Mouse (Mus musculus) CD8-positive naive resting alpha-beta T cell, adult 2 months (primary cell): ENCODE results near the gene Crisp3.
"Not testable (repeated sequence)": the region's sequence is repeated elsewhere in the genome, so short reads cannot be mapped to it uniquely, and the experiment has no call there.

Source experiments
- DNase-seq, 2 experiments: peaks; one replicate each; pipeline ENCODE4 v3.0.0; 2022; ENCODE audit warnings: low read depth in 2 of 2, low spot score in 2 of 2

Crisp3 gene

DNA sequence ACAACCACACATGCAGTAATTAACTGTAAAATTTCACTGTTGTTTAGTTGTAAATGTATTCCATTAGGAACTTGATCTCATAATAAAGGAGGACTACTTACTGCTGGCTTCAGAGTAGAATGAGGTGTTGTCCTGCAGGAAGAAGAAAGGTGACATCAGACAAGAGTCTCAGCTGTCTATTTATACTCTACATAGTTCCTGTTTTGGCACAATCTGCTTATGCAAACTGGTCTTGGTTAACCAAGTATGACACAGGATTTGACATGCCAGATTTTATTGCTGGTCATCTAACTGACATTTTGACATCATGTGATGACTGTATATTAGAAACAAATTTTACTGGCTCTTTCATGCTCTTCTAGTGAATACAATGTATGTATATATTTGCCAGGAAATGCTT is at the start of gene Crisp3:
Crisp3 (minus strand) TSS at position 154 of the 400 bp plus-strand sequence.
- no peak for DNase-seq

DNA sequence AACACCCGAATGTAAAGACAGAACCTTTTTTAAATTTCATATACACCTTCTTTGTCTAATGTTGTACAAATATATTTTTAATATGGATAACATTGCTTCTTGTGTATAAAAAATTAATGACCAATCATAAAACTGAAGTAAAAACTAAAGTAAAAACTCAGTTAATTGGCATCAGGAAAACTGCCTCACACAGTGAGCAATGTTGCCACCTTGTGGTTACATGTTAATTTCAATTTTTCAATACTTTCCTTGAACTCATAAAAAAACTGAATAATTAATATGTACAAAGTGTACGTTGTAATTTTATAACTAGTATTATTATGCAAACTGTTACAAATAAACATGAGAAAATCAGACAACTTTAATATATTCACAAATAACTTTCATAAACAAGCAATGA is 43.3 kb upstream of the Crisp3 start:
- no peak for DNase-seq

GRCm38 (mm10) chr17:40275519-40275918 is 33.4 kb upstream of the Crisp3 start:
- DNase-seq, result no peak

GRCm38 (mm10) chr17:40274906-40275470 is 32.9 kb upstream of the Crisp3 start:
- no peak for DNase-seq

DNA sequence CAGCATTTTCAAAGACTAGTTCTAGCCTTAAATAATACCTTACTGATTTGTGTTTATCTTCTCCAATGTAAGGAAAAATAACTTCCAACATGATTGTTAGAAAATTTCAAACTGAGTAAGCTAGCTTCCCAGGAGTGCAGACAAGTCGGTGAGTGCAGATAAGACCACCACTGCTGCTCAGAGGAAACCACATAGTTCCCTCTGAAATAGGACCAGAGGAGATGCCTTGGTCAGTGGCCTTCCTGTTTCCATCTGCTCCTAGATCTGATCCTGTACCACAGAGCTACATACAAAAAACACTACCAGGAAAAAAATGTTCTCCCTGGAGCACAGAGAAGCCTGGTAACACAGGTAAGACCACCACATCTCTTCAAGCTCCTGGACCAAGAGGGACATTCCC is 10.4 kb upstream of the Crisp3 start:
- no peak for DNase-seq

DNA sequence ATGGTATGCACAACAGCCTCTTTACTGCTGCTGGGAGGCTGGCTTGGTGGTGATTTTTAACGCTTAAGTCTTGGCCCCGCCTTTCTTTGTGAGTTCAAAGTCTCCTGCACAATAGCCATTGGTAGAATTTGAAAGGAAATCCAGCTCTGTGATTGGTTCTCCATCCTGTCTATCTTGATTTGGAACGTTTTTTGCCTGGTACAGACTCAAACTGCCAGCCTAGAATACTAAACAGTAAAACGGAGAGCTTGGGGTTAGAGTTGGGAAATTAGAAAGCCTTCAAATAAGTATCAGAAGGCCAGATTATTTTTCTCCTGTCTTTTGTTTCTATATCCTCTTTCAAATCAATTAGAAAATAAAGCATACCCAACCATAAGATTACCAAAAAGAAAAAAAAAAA is 33.5 kb downstream of the Crisp3 start, which contains the start of gene Pgk2:
Pgk2 (minus strand) TSS at position 101 of the 400 bp plus-strand sequence.
- no peak for DNase-seq

- not testable (repeated sequence) for DNase-seq
Observed at GRCm38 (mm10) chr17:40201803-40202202, 40.3 kb downstream of the Crisp3 start.

- not testable (repeated sequence) for DNase-seq
Observed at GRCm38 (mm10) chr17:40190192-40190591, 51.9 kb downstream of the Crisp3 start.
